Mouse (Mus musculus) MEL (cell line): ENCODE data around the gene Snrpc. TPM values are rescaled to one million over a fixed set of nuclear protein-coding genes. Genes with fewer than 3 reads are reported as not detected.

Experiments
- polyA plus RNA-seq, 2 experiments: library from polyadenylated mRNA; stranded (reverse) in 1 of 2; unstranded in 1 of 2; fragments of >175 nt in 1 of 2; fragments of >200 nt in 1 of 2; gene quantifications; 2 replicates each; pipeline versions ENCODE4 v1.2.1 to v1.2.4; 2012; ENCODE audit warnings: low replicate concordance in 2 of 2, low read depth in 1 of 2; ENCODE audit not compliant: insufficient read length in 2 of 2, insufficient read depth in 1 of 2, missing spikeins in 1 of 2
- total RNA-seq: library from RNA; depleted of rRNA; stranded (reverse); fragments of 300-350 nt; gene quantifications from 2 replicates; pipeline ENCODE4 v1.2.3, GENCODE M21; 2012; rRNA removed

Snrpc gene
- total and polyA plus RNA-seq, 3 experiments: 217 to 227 TPM; not detected in 1

Other genes with a start within 250 kb of the Snrpc start
- gene Nudt3, start 214.7 kb upstream of the Snrpc start, total RNA-seq: 93.8 and 96.5 TPM in 2 replicates
- gene Nudt3, start 214.7 kb upstream of the Snrpc start, polyA plus RNA-seq: 100 to 1,000 TPM in 1 of 2 experiments, 10 to 100 TPM in 1; 97.0 to 258 TPM
- gene RPS10-NUDT3, start 202.9 kb upstream of the Snrpc start, total RNA-seq: not detected in 2 replicates
- gene RPS10-NUDT3, start 202.9 kb upstream of the Snrpc start, polyA plus RNA-seq: 10 to 100 TPM in 1 of 2 experiments, not detected in 1; 37.3 TPM
- gene Rps10, start 201.5 kb upstream of the Snrpc start, total RNA-seq: 3,087 and 3,166 TPM in 2 replicates
- gene Rps10, start 201.5 kb upstream of the Snrpc start, polyA plus RNA-seq: 1,000 to 10,000 TPM; 3,057 to 3,899 TPM
- gene Pacsin1, start 182.6 kb upstream of the Snrpc start, total RNA-seq: not detected in 2 replicates
- under 1 TPM in 1 of 2 experiments, not detected in 1; 0.17 TPM for gene Pacsin1, start 182.6 kb upstream of the Snrpc start, polyA plus RNA-seq
- gene Spdef, start 109.2 kb upstream of the Snrpc start, total RNA-seq: not detected in 2 replicates
- under 1 TPM in 1 of 2 experiments, not detected in 1; 0.11 TPM for gene Spdef, start 109.2 kb upstream of the Snrpc start, polyA plus RNA-seq
- 66.5 and 72.5 TPM in 2 replicates for gene D17Wsu92e, start 17.5 kb upstream of the Snrpc start, total RNA-seq
- gene D17Wsu92e, start 17.5 kb upstream of the Snrpc start, polyA plus RNA-seq: 100 to 1,000 TPM in 1 of 2 experiments, not detected in 1; 108 TPM
- gene Uhrf1bp1, start 18.3 kb downstream of the Snrpc start, total RNA-seq: 23.1 and 25.9 TPM in 2 replicates
- gene Uhrf1bp1, start 18.3 kb downstream of the Snrpc start, polyA plus RNA-seq: 10 to 100 TPM in 1 of 2 experiments, not detected in 1; 43.6 TPM
- 11.6 and 11.9 TPM in 2 replicates for gene Anks1, start 71.2 kb downstream of the Snrpc start, total RNA-seq
- gene Anks1, start 71.2 kb downstream of the Snrpc start, polyA plus RNA-seq: 10 to 100 TPM in 1 of 2 experiments, not detected in 1; 15.9 TPM
- gene Taf11, start 71.7 kb downstream of the Snrpc start, total RNA-seq: 40.8 and 45.7 TPM in 2 replicates
- 10 to 100 TPM in 1 of 2 experiments, not detected in 1; 77.8 TPM for gene Taf11, start 71.7 kb downstream of the Snrpc start, polyA plus RNA-seq
- 0.46 and 0.50 TPM in 2 replicates for gene Tcp11, start 242.5 kb downstream of the Snrpc start, total RNA-seq
- gene Tcp11, start 242.5 kb downstream of the Snrpc start, polyA plus RNA-seq: under 1 TPM in 1 of 2 experiments, not detected in 1; 0.82 TPM